Mouse (Mus musculus) intestine, embryonic 16.5 days (tissue): ENCODE measurements around the gene Ptprh. TPM values are rescaled to one million over a fixed set of nuclear protein-coding genes. Genes with fewer than 3 reads are reported as not detected.

Experiments
- ATAC-seq: fragments of 200-750 bp; cut with Nextera tagmentation; 2 replicates; pipeline ENCODE4 v1.8.0; 2017; ENCODE audit warnings: moderate TSS enrichment, moderate library complexity
- H3K27ac ChIP-seq: fragments of 300-500 bp; sonication (generic); 2 replicates; pipeline ENCODE4 v1.5.1; 2014; ENCODE audit warnings: mild to moderate bottlenecking, low read length
- H3K27me3 ChIP-seq: fragments of 300-500 bp; sonication (generic); replicated peaks from 2 replicates; pipeline ENCODE4 v1.6.1; 2014; ENCODE audit warnings: low read length, control low read depth, mixed read lengths; ENCODE audit not compliant: control insufficient read depth, insufficient read depth
- H3K36me3 ChIP-seq: fragments of 300-500 bp; sonication (generic); 2 replicates; pipeline ENCODE4 v1.6.1; 2014; ENCODE audit warnings: low read length, control low read depth; ENCODE audit not compliant: control insufficient read depth, insufficient read depth
- H3K4me1 ChIP-seq: fragments of 300-500 bp; sonication (generic); 2 replicates; pipeline ENCODE4 v1.6.1; 2014; ENCODE audit warnings: low read length, control low read depth, mixed read lengths; ENCODE audit not compliant: control insufficient read depth, insufficient read depth
- H3K4me2 ChIP-seq: fragments of 300-500 bp; sonication (generic); 2 replicates; pipeline ENCODE4 v1.6.1; 2014; ENCODE audit warnings: low read depth, low read length, control low read depth
- H3K4me3 ChIP-seq: fragments of 300-500 bp; sonication (generic); 2 replicates; pipeline ENCODE4 v1.5.1; 2014; ENCODE audit warnings: mild to moderate bottlenecking, low read length
- H3K9ac ChIP-seq: fragments of 300-500 bp; sonication (generic); 2 replicates; pipeline ENCODE4 v1.6.1; 2014; ENCODE audit warnings: low read depth, low read length
- H3K9me3 ChIP-seq: fragments of 300-500 bp; sonication (generic); 2 replicates; pipeline ENCODE4 v1.6.1; 2016; ENCODE audit warnings: low read length, control low read depth; ENCODE audit not compliant: control insufficient read depth
- WGBS: fragments of 180-500 bp; shearing (Covaris S2); extraction: QIAGEN DNeasy Blood & Tissue Kit; methylation state at CpG from one replicate; pipeline ENCODE4 v1.1.7; 2014; 5-methylcytosine and 5-hydroxymethylcytosine counted together
- microRNA-seq: library from miRNA; unstranded; fragments of <30 nt; microRNA quantifications from one replicate; pipeline ENCODE4, GENCODE M21; 2016
- polyA plus RNA-seq: library from polyadenylated mRNA; unstranded; fragments of >200 nt; fragmentation: Nextera tagmentation; extraction: Ambion mirVana; gene quantifications from 2 replicates; pipeline ENCODE4 v1.2.1, GENCODE M21; 2015

Ptprh gene
- polyA plus RNA-seq, 1 experiment from 2014 or later = 3.0 TPM

DNA sequence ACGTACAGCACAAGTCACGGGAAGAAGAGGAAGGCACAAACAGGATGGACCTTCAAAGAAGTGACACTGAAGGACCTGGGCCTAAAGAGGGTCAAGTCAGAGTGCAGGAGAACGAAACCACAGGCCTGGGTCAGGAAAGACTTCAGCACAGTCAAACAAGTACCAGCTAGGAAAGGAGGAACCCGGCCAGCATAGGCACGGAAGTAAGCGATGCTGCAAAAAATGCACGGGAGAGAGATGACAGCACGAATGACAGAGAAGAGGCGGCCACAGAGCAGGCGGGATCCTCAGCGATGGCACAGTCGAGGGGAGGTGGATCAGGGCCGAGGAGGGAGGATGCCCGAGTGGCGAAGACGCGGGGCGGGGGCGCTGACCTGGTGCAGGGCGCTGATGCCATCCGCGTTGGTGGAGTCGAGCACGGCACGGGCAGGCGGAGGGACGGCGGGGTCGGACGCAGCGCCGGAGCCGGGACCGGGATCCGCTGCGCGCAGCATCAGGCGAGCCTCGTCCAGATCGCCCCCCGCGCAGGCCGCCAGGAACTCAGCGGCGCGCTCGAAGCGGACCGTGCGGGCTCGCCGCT is 102.9 kb downstream of the Ptprh start:
- ATAC-seq = peak; percentile 32
- Histone ChIP-seq H3K27ac (peak overlapping the region; percentile 97), H3K9me3 (no peaks in the 10 kb centered on the region), H3K9ac (peak overlapping the region; percentile 83), H3K4me1 (peaks cover 35% of the 10 kb centered on the region), H3K4me3 (peak overlapping the region; percentile 87), H3K36me3 (no peaks in the 10 kb centered on the region), H3K27me3 (no peaks in the 10 kb centered on the region), H3K4me2 (peak overlapping the region; percentile 76)
- under 1% methylated on average over 51 of the region's 52 CpGs for WGBS

DNA sequence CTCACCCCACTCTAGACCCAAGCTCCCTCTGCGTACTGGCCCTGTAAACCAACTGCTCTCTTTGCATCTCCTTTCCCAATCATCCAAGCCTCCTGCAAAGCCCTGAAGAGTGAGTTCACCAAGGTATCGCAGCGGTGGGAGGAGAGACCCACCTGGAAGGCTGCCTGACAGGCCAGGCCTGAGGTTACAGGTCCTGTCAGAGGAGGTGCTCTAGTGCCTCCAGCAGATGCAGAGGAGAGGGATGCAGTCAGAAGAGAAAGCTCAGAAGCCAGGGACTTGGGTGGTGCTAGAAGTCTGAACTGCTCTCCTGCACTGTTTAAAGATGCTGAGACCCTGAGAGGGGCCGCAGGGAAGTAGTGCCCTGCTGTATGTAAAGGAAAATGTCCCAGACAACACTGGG is 104.8 kb downstream of the Ptprh start:
- peak overlapping the region; percentile 87 for H3K4me3 ChIP-seq
- H3K9ac ChIP-seq = peak overlapping the region; percentile 83
- H3K4me1 ChIP-seq = peaks cover 35% of the 10 kb centered on the region
- H3K9me3 ChIP-seq = no peaks in the 10 kb centered on the region
- peak overlapping the region; percentile 35 for H3K27ac ChIP-seq
- no peak for ATAC-seq
- peak overlapping the region; percentile 76 for H3K4me2 ChIP-seq
- 87% methylated on average over 4 of the region's 4 CpGs for WGBS
- no peaks in the 10 kb centered on the region for H3K36me3 ChIP-seq
- no peaks in the 10 kb centered on the region for H3K27me3 ChIP-seq

Small RNAs within 50 kb of the gene (microRNA-seq; reads per million reads assigned to microRNA genes)
- gene Gm23577 = not detected

Other genes with a start within 250 kb of the Ptprh start
- gene Gp6, start 206.3 kb downstream of the Ptprh start, polyA plus RNA-seq = 0.10 and 0.23 TPM in 2 replicates
- 27.3 and 28.7 TPM in 2 replicates for gene Rdh13, start 158.4 kb downstream of the Ptprh start, polyA plus RNA-seq
- 4.0 and 4.1 TPM in 2 replicates for gene Eps8l1, start 143.4 kb downstream of the Ptprh start, polyA plus RNA-seq
- gene Ppp1r12c, start 102.4 kb downstream of the Ptprh start, polyA plus RNA-seq = 17.0 and 17.3 TPM in 2 replicates
- gene Tnnt1, start 87.7 kb downstream of the Ptprh start, polyA plus RNA-seq = 23.0 and 23.2 TPM in 2 replicates
- 1.6 TPM in 2 replicates for gene Tnni3, start 79.8 kb downstream of the Ptprh start, polyA plus RNA-seq
- gene Dnaaf3, start 71.6 kb downstream of the Ptprh start, polyA plus RNA-seq = 1.1 and 1.3 TPM in 2 replicates
- 5.9 and 6.8 TPM in 2 replicates for gene Syt5, start 56.5 kb downstream of the Ptprh start, polyA plus RNA-seq
- gene Tmem86b, start 27.4 kb upstream of the Ptprh start, polyA plus RNA-seq = 16.3 and 23.2 TPM in 2 replicates
- 2.6 and 2.9 TPM in 2 replicates for gene Ppp6r1, start 55.0 kb upstream of the Ptprh start, polyA plus RNA-seq
- gene Hspbp1, start 81.0 kb upstream of the Ptprh start, polyA plus RNA-seq = 84.9 and 95.4 TPM in 2 replicates
- gene Brsk1, start 86.6 kb upstream of the Ptprh start, polyA plus RNA-seq = 0.86 and 1.4 TPM in 2 replicates
- gene Tmem150b, start 121.2 kb upstream of the Ptprh start, polyA plus RNA-seq = 4.4 and 5.4 TPM in 2 replicates
- gene Kmt5c, start 136.1 kb upstream of the Ptprh start, polyA plus RNA-seq = 66.7 and 76.0 TPM in 2 replicates
- 38.1 and 50.6 TPM in 2 replicates for gene Cox6b2, start 149.1 kb upstream of the Ptprh start, polyA plus RNA-seq
- not detected in 2 replicates for gene Fam71e2, start 167.3 kb upstream of the Ptprh start, polyA plus RNA-seq
- gene Il11, start 178.8 kb upstream of the Ptprh start, polyA plus RNA-seq = 0.09 TPM in 1 of 2 replicates, not detected in the other
- gene Tmem190, start 178.9 kb upstream of the Ptprh start, polyA plus RNA-seq = 0.75 and 1.0 TPM in 2 replicates
- 32.8 and 35.9 TPM in 2 replicates for gene Tmem238, start 185.6 kb upstream of the Ptprh start, polyA plus RNA-seq
- 320 and 345 TPM in 2 replicates for gene Rpl28, start 188.8 kb upstream of the Ptprh start, polyA plus RNA-seq
- 238 and 256 TPM in 2 replicates for gene Ube2s, start 208.5 kb upstream of the Ptprh start, polyA plus RNA-seq
- gene Shisa7, start 240.7 kb upstream of the Ptprh start, polyA plus RNA-seq = 0.12 and 0.15 TPM in 2 replicates